Mouse (Mus musculus) heart, adult 2 months (tissue): ENCODE results near the gene Cabcoco1.

Experiments used
- EP300 ChIP-seq: fragments of 200-500 bp; IDR thresholded peaks from 2 replicates; pipeline ENCODE4 v1.6.1; 2011; ENCODE audit warnings: low read depth, low read length, control low read depth; ENCODE audit not compliant: insufficient read depth
- POLR2A ChIP-seq: fragments of 200-500 bp; IDR thresholded peaks from 2 replicates; pipeline ENCODE4 v1.6.1; 2011; ENCODE audit warnings: mild to moderate bottlenecking, low read depth, low read length, control low read depth; ENCODE audit not compliant: insufficient read depth

DNA sequence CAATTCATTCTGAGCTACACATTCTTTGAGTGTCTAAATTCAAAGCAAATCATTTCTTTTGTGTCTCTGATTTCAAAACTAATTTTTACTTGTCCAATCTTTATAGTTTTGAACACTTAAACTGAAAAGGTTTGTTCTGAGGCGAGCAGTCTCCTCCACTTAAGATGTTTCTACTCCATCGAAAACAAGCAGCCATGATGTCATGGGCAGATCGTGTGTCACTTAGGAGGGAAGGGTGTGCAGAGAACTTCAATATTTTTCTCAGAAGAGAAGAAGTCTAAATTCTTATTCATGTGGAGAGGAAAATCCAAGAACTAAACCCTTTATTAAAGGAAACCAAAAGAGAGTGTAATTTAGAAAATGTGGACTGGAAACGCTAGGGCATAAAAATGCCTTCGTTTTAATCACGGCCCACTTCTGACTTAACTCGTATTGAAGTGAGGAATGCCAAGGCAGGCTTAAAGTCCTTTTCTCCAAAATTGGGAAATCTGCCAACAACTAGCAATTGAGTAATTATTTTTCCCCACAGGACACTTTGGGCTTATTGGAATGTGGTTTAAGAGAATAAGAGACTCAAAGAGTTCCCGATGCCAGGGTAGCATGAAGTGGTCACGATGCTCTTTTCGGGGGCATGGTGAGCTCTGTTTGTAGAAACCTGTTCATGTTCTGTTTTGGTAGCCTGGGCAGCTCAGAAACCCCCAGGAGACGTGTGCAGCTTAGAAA lies 48.0 kb upstream of the Cabcoco1 start:
- no peak for TF ChIP-seq POLR2A
- TF ChIP-seq EP300: no peak
